Mouse (Mus musculus): ENCODE results near the gene Gm14226. TPM values are rescaled to one million over a fixed set of nuclear protein-coding genes. Genes with fewer than 3 reads are reported as not detected.

The Gm14226 gene
- total RNA-seq, 2 experiments from 2014 or later: 0.11 to 0.16 TPM

Other genes with a start within 250 kb of the Gm14226 start
- not detected for gene Gm14214, start 248.2 kb upstream of the Gm14226 start, total RNA-seq (2021)
- gene Raly, start 227.2 kb upstream of the Gm14226 start, total RNA-seq (2021): 100 to 1,000 TPM in 1 of 2 experiments, 10 to 100 TPM in 1; 93.6 to 104 TPM
- under 1 TPM in 1 of 2 experiments, not detected in 1; 0.77 TPM for gene a, start 226.9 kb upstream of the Gm14226 start, total RNA-seq (2021)
- gene Eif2s2, start 125.3 kb upstream of the Gm14226 start, total RNA-seq (2021): 10 to 100 TPM; 75.2 to 75.8 TPM
- gene Ahcy, start 56.2 kb downstream of the Gm14226 start, total RNA-seq (2021): 10 to 100 TPM; 14.0 to 14.8 TPM
- 10 to 100 TPM; 35.2 to 35.3 TPM for gene Itch, start 115.2 kb downstream of the Gm14226 start, total RNA-seq (2021)
- gene Dynlrb1, start 218.3 kb downstream of the Gm14226 start, total RNA-seq (2021): 100 to 1,000 TPM; 372 to 373 TPM